Mouse (Mus musculus) olfactory bulb, adult 2 months (tissue): ENCODE measurements around the gene Txlng. TPM values are rescaled to one million over a fixed set of nuclear protein-coding genes. Genes with fewer than 3 reads are reported as not detected.
"Not testable (repeated sequence)": the region's sequence is repeated elsewhere in the genome, so short reads cannot be mapped to it uniquely, and the experiment has no call there.

ENCODE experiments used
- H3K27ac ChIP-seq: fragments of 200-500 bp; 2 replicates; pipeline ENCODE4 v1.5.1; 2012; ENCODE audit warnings: low read depth, low read length; ENCODE audit not compliant: insufficient read depth
- H3K4me1 ChIP-seq: fragments of 200-500 bp; 2 replicates; pipeline ENCODE4 v1.6.1; 2012; ENCODE audit warnings: low read length; ENCODE audit not compliant: control insufficient read depth, insufficient read depth
- H3K4me3 ChIP-seq: fragments of 200-500 bp; 2 replicates; pipeline ENCODE4 v1.5.1; 2012; ENCODE audit warnings: mild to moderate bottlenecking, low read depth, low read length, moderate library complexity; ENCODE audit not compliant: insufficient read depth
- CTCF ChIP-seq: fragments of 200-500 bp; IDR thresholded peaks from 2 replicates; pipeline ENCODE4 v1.5.1; 2012; ENCODE audit warnings: low read depth, mild to moderate bottlenecking, low read length, moderate library complexity; ENCODE audit not compliant: insufficient read depth
- POLR2A ChIP-seq: fragments of 200-500 bp; IDR thresholded peaks from 2 replicates; pipeline ENCODE4 v1.6.1; 2012; ENCODE audit warnings: mild to moderate bottlenecking, low read depth, low read length, moderate library complexity; ENCODE audit not compliant: insufficient read depth
- WGBS: fragments of 180-500 bp; shearing (Covaris S2); methylation state at CpG from one replicate; pipeline ENCODE4 v1.1.7; 2018; 5-methylcytosine and 5-hydroxymethylcytosine counted together
- polyA plus RNA-seq: library from polyadenylated mRNA; stranded (reverse); fragments of >200 nt; gene quantifications from 2 replicates; pipeline ENCODE4 v1.2.4, GENCODE M21; 2012; ENCODE audit warnings: low replicate concordance; ENCODE audit not compliant: missing spikeins, insufficient read depth, insufficient read length

Gene Txlng
- polyA plus RNA-seq, 1 experiment = not detected

GRCm38 (mm10) chrX:162832101-162832500 lies 2.8 kb upstream of the Txlng start:
- Histone ChIP-seq H3K4me3 (no peak overlapping the region), H3K4me1 (no peaks in the 10 kb centered on the region; the same call in 1 of the 2 replicates), H3K27ac (no peak overlapping the region)
- TF ChIP-seq POLR2A (no peak), CTCF (no peak)
- 51% methylated on average over 3 of the region's 3 CpGs for WGBS

DNA sequence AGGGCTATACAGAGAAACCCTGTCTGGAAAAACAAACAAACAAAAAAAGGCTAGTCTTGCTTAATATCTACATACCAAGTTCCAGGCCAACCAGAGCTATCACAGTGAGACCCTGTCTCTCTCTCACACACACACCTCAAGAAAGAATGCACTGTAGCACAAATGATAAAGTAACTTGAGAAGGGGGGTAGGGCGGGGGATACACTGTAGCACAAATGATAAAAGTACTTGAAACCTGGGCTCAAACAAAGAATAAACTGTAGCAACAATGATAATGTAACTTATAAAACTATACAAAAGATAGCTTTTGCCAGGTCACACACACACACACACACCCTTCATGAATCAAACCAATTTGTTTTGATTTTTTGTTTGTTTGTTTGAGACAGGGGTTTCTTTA lies 2.3 kb upstream of the Txlng start:
- no peak overlapping the region for H3K4me3 ChIP-seq
- TF ChIP-seq CTCF (no peak), POLR2A (no peak)
- no peak overlapping the region for H3K27ac ChIP-seq
- WGBS = 60% methylated on average over 1 of the region's 1 CpGs
- no peaks in the 10 kb centered on the region for H3K4me1 ChIP-seq

GRCm38 (mm10) chrX:162831036-162831435 lies 1.8 kb upstream of the Txlng start:
- H3K4me3 ChIP-seq = no peak overlapping the region
- no peak for TF ChIP-seq CTCF
- no peak for TF ChIP-seq POLR2A
- 38% methylated on average over 1 of the region's 1 CpGs for WGBS
- H3K27ac ChIP-seq = no peak overlapping the region
- no peaks in the 10 kb centered on the region for H3K4me1 ChIP-seq

- not testable (repeated sequence) for H3K27ac ChIP-seq
- 61% methylated on average over 2 of the region's 2 CpGs for WGBS
Measured at GRCm38 (mm10) chrX:162830313-162830712, 1.1 kb upstream of the Txlng start.

GRCm38 (mm10) chrX:162829741-162830140 lies 487 bp upstream of the Txlng start:
- H3K27ac ChIP-seq = no peak overlapping the region

More at GRCm38 (mm10) chrX:162830313-162830712, 1.1 kb upstream of the Txlng start:
- H3K4me1 ChIP-seq, H3K4me3 ChIP-seq: not testable (repeated sequence)

GRCm38 (mm10) chrX:162828783-162829182 lies 471 bp downstream of the Txlng start:
- H3K4me3 ChIP-seq = peak overlapping the region; percentile 94
- WGBS = 25% methylated on average over 20 of the region's 20 CpGs
- peak overlapping the region; percentile 73; the same call in 1 of the 2 replicates for H3K27ac ChIP-seq
- H3K4me1 ChIP-seq = no peaks in the 10 kb centered on the region
- TF ChIP-seq CTCF = no peak
- TF ChIP-seq POLR2A = no peak

More at GRCm38 (mm10) chrX:162829741-162830140, 487 bp upstream of the Txlng start:
- WGBS = 38% methylated on average over 5 of the region's 5 CpGs
- no peak overlapping the region for H3K4me3 ChIP-seq
- TF ChIP-seq POLR2A (no peak), CTCF (no peak)
- no peaks in the 10 kb centered on the region for H3K4me1 ChIP-seq

GRCm38 (mm10) chrX:162828016-162828415 lies 1.2 kb downstream of the Txlng start:
- Histone ChIP-seq H3K27ac (no peak overlapping the region), H3K4me3 (no peak overlapping the region), H3K4me1 (no peaks in the 10 kb centered on the region)
- 35% methylated on average over 6 of the region's 6 CpGs for WGBS
- TF ChIP-seq CTCF = no peak
- no peak for TF ChIP-seq POLR2A

GRCm38 (mm10) chrX:162800371-162800770 lies 28.9 kb downstream of the Txlng start:
- Histone ChIP-seq H3K27ac (no peak overlapping the region), H3K4me3 (no peak overlapping the region), H3K4me1 (no peaks in the 10 kb centered on the region)
- TF ChIP-seq POLR2A (no peak), CTCF (no peak)

DNA sequence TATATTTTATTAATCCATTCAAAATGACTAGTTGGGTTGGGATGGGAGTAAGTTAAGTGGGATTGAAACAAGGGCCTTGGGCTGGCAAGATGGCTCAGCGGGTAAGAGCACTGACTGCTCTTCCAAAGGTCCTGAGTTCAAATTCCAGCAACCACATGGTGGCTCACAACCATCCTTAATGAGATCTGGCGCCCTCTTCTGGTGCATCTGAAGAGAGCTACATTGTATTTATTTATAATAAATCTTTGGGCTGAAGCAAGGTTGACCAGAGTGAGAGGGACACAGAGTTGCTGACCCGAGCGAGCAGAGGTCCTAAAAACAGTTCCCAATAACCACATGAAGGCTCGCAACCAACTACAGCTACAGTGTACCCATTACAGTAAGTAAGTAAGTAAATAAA lies 37.9 kb downstream of the Txlng start:
- not testable (repeated sequence) for H3K4me1 ChIP-seq, H3K4me3 ChIP-seq

GRCm38 (mm10) chrX:162788372-162788771 lies 40.9 kb downstream of the Txlng start:
- TF ChIP-seq POLR2A = no peak
- no peak for TF ChIP-seq CTCF
- Histone ChIP-seq H3K4me3 (no peak overlapping the region), H3K27ac (no peak overlapping the region), H3K4me1 (no peaks in the 10 kb centered on the region)
- WGBS = 74% methylated on average over 1 of the region's 1 CpGs

More for the DNA sequence above, 37.9 kb downstream of the Txlng start:
- not testable (repeated sequence) for H3K27ac ChIP-seq
- 89% methylated on average over 5 of the region's 5 CpGs for WGBS

DNA sequence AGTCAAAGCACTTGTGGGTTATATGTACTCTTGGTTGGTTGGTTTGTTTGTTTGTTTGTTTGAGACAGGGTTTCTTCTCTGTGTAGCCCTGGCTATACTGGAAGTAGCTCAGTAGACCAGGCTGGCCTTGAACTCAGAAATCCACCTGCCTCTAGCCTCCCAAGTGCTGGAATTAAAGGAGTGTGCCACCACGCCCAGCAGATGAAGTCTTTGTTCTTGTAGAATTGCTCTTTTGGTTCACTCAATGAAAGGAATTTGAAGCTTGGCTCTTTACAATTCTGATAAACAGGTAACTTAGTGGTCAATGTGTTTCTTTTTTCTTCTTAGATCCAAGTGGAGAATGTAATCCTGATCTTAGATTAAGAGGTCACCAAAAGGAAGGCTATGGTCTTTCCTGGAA lies 58.5 kb downstream of the Txlng start:
- no peak overlapping the region for H3K27ac ChIP-seq
- TF ChIP-seq POLR2A (no peak), CTCF (no peak)
- 75% methylated on average over 1 of the region's 1 CpGs for WGBS
- H3K4me3 ChIP-seq = no peak overlapping the region
- H3K4me1 ChIP-seq = no peaks in the 10 kb centered on the region
